Mouse (Mus musculus) thymus, postnatal 4 days (tissue): Measurements from ENCODE around the gene Cbx1.
A peak's percentile ranks its signal among the peaks of the same experiment; 100 is the strongest.
"Not testable (repeated sequence)": the region's sequence is repeated elsewhere in the genome, so short reads cannot be mapped to it uniquely, and the experiment has no call there.

Source experiments
- DNase-seq: peaks from one replicate; pipeline ENCODE4 v3.0.0; 2021

Cbx1 gene

DNA sequence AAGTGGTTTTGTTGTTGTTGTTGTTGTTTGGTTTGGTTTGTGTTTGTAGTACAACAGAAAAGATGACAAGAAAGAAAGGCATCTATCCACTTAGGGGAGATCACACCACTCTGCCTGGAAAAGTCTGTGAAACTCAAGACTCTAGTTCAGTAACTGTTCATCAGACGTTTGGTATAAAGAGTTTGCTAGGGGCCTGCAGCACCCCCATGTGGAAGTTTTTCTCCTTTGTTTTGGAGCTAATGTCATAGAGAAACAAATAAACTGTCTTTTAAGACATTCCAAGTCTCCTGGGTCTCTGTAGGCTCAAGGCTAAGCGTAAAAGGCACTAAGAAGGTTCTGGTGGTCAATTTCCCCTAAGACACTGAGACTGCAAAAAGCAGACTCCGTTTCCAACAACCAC, 12.9 kb upstream of the Cbx1 start:
- DNase-seq: no peak

DNA sequence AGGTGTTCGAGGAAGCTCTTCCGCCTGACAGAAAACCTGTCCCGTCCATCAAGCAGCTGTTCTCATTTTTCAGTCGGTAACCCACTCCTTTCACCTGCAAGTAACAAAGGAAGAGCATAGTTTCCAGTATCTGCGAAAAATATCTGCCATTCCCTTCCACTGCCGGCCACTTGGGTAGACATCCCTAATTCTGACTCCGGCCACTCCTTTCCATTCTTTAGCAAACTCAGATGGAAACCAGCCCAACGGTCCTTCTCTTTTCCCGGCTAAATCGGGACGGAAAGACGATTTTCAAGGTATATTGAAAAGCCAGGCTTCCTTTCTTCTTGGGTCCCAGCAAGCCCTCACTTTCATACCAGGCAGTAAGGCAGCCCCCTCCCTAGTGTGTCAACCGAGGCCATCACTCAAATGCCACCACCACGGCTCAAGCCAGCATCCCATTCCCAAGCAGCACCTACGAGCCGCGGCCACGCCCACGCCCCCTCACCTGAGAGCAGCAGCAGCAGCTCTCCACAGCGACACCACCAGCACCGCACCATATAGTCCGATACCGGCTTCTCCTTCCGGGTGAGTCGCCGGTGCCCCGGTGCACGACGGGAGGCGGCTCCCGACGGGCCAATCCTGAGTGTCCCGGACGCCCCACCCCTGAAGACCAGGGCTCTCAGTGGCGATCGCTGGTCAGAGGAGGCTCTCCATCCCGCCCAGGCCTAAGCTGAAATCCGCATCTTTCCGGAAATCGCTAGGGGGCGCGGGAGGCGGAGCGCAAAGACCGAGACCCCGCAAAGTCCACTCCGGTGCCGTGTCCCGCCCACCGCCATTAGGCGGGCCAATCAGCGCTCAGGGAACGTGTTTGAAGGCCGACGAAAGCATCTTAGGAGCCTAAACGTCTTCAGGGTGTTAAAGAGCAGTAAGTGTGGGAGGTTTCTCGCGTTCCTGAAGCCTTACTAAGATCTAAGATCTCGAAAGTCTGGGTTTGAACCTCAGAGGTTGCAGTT, 11.7 kb upstream of the Cbx1 start, which contains the start of gene Snx11:
TSS of gene Snx11 (minus strand) at position 592 of the 995 bp plus-strand sequence.
- peak; percentile 97 for DNase-seq

DNA sequence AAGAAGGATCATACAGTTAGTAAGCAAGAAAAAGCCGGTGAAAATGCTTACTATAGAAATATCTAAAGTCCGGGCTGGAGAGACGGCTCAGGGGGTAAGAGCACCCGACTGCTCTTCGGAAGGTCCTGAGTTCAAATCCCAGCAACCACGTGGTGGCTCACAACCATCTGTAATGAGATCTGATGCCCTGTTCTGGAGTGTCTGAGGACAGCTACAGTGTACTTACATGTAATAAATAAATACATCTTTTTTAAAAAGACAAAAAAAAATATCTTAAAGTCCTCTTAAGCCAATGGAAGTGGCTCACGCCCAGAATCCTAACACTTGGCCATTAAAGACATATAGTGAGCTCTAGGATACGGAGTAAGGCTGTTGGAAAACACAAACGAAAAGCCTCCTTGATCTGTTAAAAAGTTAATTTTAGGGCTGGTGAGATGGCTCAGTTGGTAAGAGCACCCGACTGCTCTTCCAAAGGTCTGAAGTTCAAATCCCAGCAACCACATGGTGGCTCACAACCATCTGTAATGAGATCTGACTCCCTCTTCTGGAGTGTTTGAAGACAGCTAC, 10.8 kb upstream of the Cbx1 start:
- not testable (repeated sequence) for DNase-seq

DNA sequence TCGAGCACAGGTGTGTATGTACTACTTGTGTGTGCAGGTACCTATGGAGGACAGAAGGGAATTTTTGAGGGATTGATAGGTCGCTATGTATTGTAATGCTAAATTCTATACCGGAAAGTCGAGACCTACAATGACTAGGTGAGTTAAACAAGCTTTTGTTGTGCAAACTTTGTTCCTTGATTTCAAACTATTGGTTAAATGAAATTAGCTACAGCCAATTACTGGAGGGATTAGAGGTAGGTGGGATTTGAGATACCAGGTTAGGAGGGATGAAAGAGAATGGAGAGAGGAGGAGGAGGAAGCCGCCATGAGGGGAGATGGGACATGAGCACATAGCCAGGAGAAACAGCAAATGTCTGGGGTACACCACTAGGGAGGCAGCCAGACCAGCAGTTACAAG, 8.6 kb upstream of the Cbx1 start:
- DNase-seq: no peak

- no peak for DNase-seq
These were observed 7.5 kb upstream of the Cbx1 start for GRCm38 (mm10) chr11:96781425-96781824.

DNA sequence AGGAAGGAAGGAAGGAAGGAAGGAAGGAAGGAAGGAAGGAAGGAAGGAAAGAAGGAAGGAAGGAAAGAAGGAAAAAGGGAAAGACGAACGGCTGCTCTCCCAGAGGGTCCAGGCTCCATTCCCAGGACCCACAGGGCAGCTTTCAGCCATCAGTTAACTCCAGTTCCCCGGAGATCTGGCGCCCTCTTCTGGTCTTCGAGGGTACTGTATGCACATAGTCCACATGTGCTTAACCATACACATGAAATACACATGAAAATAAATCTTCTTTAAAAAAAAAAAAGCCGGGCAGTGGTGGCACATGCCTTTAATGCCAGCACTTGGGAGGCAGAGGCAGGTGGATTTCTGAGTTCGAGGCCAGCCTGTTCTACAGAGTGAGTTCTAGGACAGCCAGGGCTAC, 4.1 kb upstream of the Cbx1 start:
- DNase-seq: peak; percentile 90

DNA sequence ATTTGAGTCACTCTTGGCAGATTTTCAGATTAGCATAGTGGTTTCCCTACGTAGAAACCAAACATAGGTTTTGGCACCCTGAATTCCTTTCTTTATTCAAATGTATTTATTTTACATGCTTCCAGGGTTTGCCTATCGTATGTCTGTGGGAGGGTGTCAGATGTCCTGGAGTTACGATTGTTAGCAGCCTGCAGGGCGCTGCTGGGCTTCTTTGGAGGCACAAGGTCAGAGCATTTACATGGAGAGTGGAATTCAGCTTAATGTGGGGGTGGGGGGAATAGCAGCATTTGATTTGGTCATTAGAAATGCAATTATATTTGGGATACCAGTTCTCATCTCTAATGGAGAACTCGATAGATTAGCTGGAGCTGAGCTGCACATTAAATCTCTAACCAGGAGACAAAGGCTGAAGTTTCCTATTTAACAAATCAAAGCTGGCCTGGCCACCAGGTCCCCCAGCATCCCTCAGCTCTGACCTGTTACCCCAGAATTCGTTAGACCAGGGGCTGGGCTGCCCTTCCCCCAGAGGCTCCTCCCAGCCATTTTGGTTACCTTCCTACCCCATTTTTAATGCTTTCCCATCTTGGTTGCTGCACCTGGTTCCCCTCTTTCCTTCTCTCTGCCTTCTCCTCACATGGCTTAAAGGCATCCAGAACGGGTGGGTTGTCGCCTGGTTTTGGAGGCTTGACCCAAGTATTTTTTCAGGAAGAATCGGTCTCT, 2.0 kb upstream of the Cbx1 start:
- DNase-seq: no peak

- no peak for DNase-seq
These were observed 1.1 kb downstream of the Cbx1 start for GRCm38 (mm10) chr11:96789990-96790389.

DNA sequence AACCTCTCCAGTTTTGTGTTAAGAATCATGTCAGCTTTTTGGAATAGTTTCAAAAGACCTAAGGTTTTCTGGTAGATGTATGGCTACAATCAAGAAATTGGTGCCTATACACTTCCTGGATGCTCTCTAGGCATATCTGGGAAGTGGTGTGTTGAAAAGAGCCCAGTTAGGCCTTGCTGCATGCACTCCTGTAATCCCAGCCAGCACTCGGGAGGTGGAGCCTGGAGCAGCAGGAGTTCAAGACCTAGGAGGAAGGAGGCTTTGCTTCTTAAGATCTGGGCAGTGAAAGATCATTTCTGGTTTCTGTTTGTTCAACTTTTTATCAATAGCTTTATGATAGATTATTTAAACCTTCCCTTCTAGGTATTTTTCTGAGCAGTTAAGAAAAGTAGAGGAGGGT, 1.8 kb downstream of the Cbx1 start:
- no peak for DNase-seq

- DNase-seq: no peak
These were observed 6.6 kb downstream of the Cbx1 start for GRCm38 (mm10) chr11:96795491-96795890.

GRCm38 (mm10) chr11:96796081-96796480, 7.2 kb downstream of the Cbx1 start:
- no peak for DNase-seq

DNA sequence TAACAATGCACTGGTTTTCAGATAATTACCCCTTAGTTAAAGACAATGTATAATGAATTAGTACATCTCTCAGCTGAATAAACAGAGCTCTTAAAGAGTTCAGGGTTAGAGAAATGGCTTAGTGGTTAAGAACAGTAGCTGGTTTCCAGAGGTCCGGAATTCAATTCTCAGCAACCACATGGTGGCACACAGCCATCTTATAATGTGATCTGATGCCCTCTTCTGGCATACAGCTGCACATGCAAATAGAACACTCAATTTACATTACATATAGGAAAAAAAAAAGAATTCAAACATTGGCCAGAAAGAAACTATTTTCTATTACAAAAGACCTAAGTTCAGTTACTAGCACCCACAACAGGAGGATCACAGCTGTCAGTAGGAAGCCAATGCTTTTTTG, 7.7 kb downstream of the Cbx1 start:
- DNase-seq: no peak

- no peak for DNase-seq
These were observed 10.6 kb downstream of the Cbx1 start for GRCm38 (mm10) chr11:96799511-96799910.

DNA sequence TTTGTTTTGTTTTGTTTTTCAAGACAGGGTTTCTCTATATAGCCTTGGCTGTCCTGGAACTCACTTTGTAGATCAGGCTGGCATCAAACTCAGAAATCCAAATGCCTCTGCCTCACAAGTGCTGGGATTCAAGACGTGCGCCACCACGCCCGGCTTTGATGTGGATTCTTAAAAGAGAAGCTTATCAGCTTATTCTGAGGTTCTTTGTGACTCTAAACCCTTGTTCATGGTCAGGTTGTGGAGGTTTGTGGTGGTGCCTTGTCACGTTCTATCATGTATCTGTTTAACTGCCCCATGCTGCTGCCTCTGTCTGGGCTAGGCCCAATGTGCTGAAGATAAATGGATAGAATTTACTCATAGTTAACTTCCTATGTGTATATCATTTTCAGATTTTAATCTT, 16.7 kb downstream of the Cbx1 start:
- DNase-seq: no peak

DNA sequence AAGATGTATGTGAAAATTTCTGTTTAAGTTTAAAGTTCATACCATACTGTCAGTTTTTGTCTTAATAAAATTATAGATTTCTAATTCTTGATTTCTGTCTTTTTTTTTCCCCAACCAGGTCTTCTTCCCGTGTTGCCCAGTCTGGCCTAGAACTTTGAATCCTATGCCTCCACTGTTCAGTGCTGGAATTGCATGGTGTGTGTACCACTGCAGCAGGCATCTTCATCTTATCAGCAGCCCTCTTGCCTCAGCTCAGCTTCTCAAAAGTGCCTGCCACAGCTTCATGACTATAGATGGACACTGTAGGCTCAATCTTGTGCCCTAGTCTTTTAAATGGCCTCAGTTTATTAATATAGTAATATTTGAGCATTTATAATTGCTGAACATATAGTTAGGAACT, 19.1 kb downstream of the Cbx1 start:
- DNase-seq: peak; percentile 22

DNA sequence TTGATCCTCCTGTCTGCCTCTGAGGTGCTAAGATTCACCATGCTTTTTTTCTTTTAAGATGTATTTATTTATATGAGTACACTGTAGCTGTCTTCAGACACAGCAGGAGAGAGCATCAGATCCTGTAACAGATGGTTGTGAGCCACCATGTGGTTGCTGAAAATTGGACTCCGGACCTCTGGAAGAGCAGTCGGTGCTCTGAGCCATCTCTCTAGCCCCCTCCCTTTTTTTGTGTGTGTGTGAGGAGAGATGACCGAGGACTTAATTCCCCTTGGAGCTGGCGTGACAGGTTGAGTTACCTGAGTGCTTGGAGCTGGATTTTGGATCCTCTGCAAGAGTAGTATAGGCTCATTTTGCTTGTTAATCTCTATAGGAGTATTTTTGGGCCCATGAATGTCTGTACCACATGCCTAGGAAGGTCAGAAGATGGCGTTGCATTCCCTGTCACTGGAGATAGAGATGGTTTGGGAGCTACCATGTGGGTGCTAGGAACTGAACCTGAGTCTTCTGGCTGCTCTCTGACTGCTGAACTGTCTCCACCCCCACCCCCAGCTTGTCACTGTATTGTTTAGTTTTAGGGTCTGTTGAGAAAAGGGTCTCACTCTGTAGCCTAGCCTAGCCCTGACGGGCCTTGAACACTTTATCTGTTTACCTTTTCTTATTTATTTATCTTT, 20.8 kb downstream of the Cbx1 start:
- no peak for DNase-seq

DNA sequence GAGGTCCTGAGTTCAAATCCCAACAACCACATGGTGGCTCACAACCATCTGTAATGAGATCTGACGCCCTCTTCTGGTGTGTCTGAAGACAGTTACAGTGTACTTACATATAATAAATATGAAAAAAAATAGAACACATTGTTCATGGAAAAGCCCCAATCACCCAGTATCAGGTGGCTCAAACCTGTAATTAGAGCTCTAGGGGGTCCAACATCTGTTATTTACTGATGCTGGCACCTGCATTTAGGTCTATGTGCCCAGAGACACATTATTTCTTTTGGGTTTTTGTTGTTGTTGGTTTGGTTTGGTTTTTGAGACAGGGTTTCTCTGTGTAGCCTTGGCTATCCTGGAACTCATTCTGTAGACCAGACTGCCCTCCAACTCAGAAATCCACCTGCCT, 22.3 kb downstream of the Cbx1 start:
- not testable (repeated sequence) for DNase-seq

GRCm38 (mm10) chr11:96813455-96813854, 24.5 kb downstream of the Cbx1 start:
- no peak for DNase-seq

DNA sequence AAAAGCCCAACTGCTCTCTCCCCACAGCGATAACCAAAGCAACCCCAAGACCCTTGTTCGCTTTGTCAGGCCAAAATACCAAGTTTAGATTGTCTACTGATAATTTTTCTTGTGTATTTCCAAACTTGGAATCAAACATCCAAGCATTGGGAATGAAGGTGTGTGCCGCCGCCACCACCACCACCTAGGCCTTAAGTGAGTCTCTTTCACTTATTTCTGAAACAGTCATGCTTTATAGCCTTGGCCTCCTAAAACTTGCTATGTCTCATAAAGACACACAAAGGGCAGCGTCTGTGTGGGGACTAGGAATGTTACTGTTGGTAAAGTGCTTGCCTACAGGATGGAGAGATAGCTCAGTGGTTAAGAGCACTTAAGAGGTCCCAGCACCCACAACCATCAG, 25.0 kb downstream of the Cbx1 start:
- no peak for DNase-seq

DNA sequence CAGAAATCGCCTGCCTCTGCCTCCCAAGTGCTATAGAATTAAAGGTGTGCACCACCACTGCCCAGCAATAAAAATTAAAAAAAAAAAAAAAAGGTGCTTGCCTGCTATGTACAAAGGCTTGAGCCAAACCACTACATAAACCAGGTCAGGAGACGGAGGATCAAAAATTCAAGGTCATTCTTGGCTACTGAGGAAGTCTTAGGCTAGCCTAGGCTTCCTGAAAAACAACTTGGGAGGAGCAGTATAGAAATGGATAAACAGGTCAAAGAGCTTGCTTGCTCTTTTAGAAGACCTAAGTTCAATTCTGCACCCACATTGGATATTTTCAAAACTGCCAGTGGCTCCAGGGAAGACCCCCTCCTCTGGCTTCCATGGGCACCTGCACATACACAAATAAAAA, 25.5 kb downstream of the Cbx1 start:
- DNase-seq: no peak

DNA sequence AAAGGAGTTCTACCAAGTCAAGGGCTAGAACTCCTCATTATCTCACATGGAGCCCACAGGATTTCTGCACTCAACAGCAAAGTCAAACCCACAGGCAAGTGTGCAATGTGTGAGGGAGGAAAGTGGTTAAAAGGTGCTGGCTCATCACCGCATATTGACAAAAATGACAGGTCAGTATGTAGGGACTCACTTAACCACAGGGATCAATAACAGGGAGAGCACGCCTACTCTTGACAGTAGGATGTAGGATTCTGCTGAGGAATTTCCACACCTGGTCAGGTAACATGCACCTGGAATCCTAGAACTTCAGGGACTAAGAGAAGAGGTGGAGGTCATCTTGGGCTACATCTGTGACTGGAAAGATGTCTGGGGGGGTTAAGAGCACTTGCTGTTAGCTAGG, 27.0 kb downstream of the Cbx1 start:
- no peak for DNase-seq

GRCm38 (mm10) chr11:96816494-96816893, 27.6 kb downstream of the Cbx1 start:
- no peak for DNase-seq

DNA sequence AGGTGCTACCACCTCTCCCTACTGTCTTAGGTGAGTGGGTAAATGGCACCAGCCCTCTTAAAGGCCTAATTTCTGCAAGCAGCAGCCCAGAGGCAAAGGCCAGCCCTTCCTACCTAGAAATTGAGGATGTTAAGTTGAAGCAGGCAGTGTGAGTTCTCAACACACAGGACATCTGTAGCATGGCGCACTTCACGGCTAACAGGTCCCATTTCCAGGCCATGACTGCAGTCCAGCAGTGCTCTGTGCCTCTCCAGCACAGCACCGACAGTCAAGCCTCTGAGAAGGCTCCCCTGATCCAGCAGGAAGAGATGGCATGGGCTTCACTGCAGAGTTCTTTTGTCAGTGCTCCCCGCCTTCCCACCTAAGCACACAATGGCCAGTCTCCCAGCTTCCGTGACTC, 28.1 kb downstream of the Cbx1 start:
- no peak for DNase-seq
